Mouse (Mus musculus) adrenal gland, adult (tissue): ENCODE results near the gene Gstp2.
"Not testable (repeated sequence)": the region's sequence is repeated elsewhere in the genome, so short reads cannot be mapped to it uniquely, and the experiment has no call there.

Experiments
- DNase-seq, 2 experiments: peaks; one replicate each; pipeline ENCODE4 v3.0.0; 2022 to 2023; ENCODE audit warnings: low spot score in 1 of 2; ENCODE audit not compliant: inconsistent age in 2 of 2

The Gstp2 gene

DNA sequence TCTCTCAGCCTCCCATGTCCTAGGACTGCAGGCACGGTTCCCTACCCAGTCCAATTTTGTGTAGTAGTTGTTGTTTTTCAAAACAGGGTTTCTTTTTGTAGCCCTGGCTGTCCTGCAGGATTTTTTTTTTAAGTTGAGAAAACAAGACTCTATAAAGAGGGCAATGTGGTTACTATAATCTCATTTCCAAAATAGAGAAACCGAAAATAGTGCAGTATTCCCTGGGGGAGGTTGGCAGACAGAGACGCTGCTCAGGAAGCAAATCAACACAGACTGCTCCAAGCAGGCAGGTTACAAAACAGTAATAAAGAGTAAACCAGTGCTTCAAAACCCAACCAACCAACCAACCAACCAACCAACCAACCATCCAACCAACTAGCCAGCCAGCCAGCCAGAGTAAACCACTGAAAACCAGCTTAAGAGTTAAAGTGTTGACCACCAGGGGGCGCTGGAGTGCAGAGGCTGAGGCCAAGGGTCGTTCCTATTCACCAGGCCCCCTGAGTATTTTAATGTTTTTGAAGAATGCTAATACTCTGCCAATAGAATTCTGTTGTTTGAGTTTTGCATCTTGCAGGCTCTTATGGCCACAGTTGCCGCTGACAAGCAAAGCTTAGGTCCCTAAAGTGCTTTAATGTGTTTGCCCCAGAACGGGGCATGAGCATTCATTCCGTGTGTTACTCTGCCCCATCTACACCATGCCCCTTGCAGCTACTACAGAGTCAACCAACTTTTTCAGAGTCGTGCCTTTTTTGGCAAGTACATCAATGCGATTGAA, 6.1 kb upstream of the Gstp2 start:
- DNase-seq: peak; percentile 42 to 86

DNA sequence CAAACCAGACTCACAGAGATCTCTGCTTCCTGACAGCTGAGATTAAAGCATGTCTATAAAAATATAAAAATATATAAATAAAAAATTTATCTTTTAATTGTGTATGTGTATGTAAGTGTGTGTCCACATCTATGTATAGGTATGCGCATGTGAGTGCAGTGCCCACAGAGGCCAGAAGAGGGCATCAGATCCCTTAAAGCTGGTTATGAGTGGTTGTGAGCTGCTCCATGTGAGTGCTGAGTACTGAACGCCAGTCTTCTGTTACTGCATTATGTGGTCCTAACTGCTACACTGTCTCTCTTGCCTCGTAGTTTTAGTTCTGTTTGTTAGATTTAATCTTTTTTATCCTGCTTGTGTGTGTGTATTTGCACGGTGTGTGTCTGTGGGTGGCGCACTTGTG, 5.2 kb upstream of the Gstp2 start:
- DNase-seq: peak in 1 of 2 experiments; percentile 33

DNA sequence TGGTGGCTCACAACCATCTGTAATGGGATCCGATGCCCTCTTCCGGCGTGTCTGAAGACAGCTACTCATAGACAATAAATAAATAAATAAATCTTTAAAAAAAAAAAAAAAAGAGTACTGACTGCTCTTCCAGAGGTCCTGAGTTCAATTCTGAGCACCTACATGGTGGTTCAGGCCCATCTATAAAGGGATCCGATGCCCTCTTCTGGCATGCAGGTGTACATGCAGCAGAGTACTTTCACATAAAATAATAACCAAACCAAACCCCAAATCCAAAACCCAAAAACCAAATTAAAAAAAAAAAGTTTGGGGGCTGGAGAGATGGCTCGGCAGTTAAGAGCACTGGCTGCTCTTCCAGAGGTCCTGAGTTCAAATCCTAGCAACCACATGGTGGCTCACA, 3.2 kb upstream of the Gstp2 start:
- not testable (repeated sequence) for DNase-seq

DNA sequence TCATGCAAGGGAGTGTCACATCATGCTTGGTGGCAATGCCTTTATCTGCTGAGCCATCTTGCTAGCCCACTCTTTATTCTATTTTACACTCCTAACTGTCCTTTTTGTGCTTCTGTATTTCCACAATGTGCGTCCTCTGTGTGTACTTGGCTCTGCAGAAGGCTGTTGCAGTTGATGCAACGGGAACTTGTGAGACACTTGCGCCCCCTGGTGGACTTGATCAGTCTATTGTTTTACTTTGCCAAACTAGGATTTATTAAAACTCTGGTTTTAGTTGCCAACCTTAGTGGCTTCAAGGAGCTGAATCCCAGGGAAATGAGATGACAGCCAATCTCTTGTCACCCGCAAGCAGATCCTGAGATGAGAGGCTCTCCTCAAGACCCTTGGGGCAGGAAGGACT, 2.0 kb upstream of the Gstp2 start:
- DNase-seq: peak; percentile 79 to 95

DNA sequence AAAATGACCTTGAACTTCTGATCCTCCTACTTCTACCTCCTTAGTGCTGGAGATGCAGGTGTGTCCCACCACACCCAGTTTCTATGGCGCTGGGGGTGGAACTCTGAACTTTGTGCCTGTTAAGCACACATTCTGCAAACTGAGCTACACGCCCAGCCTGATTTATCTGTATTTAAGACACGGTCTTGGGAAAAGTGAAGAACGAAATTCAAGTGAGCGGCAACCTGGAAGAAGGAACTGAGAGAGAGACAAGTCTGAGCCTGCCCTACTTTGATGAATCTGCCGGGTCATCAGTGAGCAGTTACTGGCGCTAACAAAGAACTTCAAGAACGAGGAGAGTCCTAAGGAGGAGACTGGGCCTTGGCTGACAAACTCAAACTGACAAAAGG, 1.0 kb upstream of the Gstp2 start:
- DNase-seq: peak in 1 of 2 experiments; percentile 44

DNA sequence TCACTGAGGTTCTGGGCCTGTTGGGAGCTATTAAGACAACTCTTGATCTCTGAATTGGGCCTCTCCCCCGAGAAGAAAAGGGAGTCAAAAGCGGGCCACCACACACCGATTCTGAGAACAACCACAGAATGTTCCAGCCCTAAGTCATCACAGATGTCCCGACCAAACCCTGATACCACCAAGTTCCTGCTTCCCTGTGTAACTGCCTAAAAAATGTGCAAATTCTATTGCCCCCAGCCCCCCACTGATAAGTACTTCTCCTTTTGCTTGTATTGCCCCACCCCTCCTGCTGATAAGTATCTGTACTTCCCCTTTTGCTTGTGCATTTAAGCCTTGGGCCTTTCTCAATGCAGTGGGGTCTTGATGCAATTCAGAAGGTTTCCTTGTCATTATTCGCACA, 1.7 kb downstream of the Gstp2 start:
- not testable (repeated sequence) for DNase-seq

DNA sequence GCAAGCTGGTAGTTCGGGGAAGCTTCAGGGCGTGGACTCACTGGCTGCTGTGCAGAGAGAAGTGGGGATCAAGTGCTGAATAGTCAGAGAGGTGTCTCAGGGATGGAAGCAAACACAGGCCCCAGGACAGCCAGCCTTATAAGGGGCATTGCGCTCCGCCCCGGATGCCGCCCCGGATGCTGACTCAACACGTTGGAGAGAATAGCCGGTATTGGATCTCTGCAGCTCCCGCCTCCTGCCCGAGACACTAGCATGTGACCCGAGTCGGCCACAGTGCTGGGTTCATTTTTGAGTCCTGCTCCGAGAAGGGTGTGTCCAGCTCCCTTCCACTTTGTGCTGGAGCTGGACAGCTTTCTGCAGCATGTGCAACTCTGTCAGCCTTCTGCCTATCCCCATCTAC, 3.7 kb downstream of the Gstp2 start:
- DNase-seq: peak in 1 of 2 experiments; percentile 50

DNA sequence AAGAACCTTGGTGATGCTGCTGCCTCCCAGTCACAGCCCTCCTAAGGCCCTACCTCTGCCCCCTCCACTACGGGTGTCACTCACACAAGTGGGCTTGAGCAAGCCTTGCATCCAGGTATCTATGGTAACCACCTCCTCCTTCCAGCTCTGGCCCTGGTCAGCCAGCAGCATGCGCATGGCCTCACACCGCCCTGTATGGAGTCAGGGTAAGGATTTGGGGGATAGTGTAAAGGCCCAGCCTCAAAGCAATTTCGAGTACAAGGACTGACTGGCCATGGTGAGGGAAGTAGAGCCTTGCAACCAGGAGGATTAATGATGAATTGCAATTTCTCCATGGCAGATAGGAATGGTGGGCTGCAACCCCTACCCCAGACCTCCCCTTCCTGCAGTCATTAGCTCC, 4.3 kb downstream of the Gstp2 start:
- DNase-seq: not testable (repeated sequence)

DNA sequence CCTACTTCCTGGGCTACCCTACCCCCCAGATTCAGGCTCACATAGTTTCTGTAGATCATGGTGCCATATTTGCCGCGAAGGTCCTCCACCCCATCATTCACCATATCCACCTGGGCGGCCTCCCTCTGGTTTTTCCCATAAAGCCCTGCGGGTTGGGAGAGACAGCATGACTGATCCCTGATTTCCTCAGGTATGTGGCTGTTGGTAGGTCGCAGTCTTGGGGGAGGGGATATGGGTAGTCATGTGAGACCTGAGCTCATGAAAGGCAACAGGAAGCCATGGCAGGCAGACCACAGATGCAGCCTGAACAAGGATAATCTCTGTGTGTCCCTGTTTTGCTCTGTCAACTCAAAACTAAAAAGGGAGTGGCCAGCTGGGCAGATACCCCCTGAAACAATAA, 4.9 kb downstream of the Gstp2 start:
- not testable (repeated sequence) for DNase-seq

DNA sequence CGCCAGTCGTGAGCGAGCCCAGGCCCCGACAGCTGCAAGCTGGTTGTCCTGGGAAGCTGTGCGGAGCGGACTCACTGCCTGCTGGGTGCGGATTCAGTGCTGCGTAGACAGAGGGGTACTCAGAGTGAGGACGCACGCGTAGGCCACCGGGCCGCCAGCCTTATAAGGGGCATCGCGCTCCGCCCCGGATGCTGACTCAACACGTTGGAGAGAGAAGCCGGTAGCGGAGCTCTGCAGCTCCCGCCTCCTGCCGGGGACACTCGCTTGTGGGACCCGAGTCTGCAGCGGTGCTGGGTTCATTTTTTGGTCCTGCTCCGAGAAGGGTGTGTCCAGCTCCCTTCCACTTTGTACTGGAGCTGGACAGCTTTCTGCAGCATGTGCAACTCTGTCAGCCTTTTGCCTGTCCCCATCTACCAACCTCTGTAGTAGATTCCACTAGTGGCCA, 8.0 kb downstream of the Gstp2 start, which contains the start of gene Gstp1:
TSS of gene Gstp1 (minus strand) at position 198 of the 445 bp plus-strand sequence.
- DNase-seq: peak; percentile 91 to 96

DNA sequence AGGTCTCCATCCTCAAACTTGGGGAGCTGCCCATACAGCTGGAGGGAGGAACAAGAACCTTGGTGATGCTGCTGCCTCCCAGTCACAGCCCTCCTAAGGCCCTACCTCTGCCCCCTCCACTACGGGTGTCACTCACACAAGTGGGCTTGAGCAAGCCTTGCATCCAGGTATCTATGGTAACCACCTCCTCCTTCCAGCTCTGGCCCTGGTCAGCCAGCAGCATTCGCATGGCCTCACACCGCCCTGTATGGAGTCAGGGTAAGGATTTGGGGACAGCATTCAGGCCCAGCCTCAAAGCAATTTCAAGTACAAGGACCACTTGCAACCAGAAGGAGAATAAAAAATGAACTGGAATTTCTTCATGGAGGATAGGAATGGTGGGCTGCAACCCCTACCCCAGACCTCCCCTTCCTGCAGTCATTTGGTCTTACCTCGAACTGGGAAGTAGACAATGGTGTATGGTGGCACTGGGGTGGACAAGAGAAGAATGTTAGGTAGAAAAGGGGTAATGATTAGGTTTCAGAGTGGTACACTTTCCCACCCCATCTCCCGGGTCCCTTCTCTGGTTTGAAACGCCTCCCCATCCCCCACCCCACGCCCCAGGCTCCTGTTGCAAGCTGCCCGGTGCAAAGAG, 8.6 kb downstream of the Gstp2 start:
- not testable (repeated sequence) for DNase-seq

DNA sequence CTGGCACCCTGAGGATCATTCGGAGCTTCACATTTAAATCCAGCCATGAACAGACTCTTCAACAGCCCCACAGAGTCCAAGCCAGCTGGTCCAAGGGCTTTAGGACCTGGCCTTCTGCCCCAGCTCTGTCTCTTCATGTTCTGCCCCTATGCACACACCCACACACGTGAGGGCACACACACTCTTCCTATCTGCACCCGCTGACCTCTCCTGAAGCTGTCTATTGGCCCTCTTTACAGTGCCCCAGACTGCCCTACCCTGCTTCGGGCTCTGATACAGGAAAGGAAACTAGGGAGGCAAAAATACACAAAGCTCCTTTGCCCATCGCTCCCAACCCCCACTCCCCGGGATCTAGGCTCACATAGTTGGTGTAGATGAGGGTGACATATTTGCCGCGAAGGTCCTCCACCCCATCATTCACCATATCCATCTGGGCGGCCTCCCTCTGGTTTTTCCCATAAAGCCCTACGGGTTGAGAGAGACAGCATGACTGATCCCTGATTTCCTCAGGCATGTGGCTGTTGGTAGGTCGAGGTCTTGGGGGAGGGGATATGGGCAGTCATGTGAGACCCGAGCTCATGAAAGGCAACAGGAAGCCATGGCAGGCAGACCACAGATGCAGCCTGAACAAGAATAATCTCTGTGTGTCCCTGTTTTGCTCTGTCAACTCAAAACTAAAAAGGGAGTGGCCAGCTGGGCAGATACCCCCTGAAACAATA, 9.3 kb downstream of the Gstp2 start:
- DNase-seq: no peak

DNA sequence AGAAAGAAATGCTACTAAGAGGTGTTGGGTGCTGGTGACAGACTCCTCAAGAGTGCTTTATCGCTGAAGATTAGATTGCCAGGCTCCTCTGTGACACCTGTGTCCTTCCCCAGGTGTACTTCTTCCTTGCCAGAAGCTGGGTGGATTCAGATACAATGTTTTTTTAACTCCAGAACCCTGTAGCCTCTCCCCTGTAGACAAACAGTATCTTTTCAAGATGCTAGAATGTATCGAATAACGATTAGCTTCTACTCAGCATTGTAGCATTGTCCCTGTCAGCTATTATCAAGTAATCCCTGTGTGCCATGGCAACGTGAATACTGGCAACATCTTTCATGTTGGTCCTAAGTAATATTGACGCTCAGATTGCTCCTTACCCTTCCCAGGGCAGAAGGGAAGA, 12.1 kb downstream of the Gstp2 start:
- no peak for DNase-seq

DNA sequence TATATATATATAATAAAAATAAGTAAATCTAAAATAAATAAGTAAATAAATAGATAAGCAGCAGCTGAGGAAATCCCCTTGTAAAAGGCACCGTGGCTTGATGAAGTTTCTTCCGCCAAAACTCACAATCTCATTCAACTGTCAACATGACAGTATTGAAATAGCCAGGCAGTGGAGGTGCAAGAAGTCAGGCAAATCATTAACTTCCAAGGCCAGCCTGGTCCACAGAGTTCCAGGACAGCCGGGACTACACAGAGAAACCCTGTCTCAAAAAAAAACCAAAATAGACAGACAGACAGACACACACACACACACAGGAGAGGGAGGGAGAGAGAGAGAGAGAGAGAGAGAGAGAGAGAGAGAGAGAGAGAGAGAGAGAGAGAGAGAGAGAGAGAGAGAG, 12.5 kb downstream of the Gstp2 start:
- no peak for DNase-seq

DNA sequence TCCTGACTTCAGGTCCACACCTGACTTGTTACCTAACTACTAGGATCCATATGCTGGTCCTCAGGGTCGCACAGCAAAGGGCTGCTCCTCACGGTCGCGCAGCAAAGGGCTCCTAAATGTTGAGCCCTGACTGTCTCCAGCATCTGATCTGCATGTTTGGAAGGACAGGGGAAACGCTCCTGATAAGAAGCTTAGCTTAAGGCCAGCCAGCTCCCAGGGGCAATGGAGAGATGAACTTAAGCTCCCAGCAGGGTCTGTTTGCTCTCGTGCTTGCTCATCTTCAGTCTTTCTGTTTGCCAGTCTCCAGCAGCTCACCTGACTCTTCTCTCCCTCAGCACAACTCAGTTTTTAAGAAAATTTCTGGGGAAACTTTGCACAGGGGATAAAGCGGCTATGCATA, 13.2 kb downstream of the Gstp2 start:
- DNase-seq: no peak

DNA sequence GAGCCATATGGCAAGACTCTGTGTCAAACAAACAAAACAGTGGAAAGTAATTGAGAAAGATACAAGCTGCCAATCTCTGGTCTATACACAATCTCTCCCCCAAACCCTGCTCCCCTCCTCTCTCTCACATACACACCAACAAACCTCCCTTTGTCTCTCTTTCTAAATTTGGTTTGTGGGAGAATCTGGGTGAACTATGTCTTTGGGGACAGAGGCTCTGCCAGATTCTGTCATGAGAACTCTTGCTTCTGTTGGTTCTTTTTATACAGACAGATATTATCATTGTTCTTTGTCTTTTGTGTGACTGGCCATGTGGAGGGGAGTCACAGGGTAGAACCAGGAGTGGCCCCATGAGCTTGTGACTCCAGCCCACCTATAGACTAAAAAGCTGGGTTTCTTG, 18.2 kb downstream of the Gstp2 start:
- no peak for DNase-seq

DNA sequence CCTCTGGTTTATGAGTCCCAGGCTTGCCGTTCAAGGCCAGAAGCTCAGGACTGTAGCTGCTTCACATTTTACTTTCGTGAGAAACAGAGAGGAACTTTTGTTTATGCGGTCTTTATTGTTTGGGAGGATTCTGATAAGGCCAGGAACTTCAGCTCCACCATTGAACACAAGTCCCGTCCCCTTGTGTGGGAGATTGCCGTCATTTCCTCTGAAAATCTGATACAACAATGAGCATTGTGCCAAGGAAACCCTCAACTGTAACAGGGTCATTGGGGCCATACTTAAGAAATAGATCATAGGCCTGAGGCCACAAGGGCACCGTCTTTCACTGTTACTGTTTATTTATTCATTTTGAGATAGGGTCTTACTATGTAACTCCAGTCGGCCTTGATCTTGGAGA, 22.6 kb downstream of the Gstp2 start:
- DNase-seq: no peak

DNA sequence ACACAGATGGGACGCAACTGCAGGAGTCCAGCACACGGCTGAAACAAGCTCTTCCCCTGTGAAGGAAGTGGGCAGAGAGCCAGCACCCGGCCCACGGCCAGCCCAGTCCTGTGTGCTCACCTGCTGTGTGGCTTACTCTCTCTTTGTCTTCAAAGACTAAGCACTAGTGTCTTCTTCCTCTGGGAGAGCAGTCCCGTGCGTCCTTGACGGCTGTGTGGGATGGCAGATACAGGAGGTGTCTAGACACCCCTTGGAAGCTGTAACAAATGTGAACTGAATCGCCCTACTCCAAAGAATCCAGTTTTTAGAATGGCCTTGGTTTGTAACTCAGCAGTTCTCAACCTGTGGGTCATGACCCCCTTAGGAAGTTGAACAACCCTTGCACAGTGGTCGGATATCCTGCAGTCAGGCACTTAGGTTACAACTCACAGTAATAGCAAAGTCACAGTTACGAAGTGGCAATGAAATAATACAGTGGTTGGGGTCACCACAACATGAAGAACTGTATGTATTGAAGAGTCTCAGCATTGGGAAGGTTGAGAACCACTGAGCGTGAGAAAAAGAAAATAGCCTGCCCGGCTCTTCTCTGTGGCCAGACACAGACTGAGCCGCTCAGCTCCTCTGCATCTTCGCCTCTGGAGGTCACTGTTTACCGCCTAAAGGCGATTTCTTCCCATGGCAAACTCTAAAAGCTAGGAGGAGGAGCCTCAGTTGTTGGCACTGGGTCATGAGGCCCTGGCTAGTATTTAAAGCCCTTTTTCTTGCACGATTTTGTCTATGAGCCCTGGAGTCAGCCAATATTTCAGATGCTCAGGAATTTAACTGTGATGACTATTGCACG, 26.9 kb downstream of the Gstp2 start:
- DNase-seq: peak; percentile 86 to 95

DNA sequence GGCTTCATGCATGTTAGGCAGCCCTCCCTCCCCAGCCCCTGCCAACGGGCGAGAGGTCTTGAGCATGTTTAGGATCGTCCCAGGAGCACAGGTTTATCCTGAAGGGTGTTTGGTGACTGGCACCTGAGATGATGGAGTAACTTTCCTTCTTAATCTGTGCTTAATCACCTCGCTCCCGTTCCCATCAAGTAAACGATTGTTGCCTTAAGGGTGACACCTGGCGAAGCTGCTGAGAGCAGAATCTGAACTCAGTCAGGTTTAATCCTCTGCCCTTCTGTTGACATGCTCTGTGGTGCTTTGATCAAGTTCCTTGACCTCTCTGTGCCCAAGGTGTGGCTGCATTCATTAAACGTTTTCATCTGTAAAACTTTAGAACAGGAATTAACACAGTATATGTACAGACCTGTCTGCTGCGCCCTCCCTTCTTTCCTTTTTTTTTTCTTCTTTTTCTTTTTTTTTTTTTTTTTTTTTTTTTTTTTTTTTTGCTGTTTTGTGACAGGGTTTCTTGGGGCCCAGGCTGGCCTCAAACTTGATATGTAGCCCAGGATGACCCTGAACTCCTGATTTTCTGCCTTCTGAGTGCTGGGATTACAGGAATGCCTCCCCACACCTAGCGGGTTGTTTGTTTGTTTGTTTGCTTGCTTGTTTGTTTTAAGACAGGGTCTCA, 27.8 kb downstream of the Gstp2 start:
- DNase-seq: no peak

DNA sequence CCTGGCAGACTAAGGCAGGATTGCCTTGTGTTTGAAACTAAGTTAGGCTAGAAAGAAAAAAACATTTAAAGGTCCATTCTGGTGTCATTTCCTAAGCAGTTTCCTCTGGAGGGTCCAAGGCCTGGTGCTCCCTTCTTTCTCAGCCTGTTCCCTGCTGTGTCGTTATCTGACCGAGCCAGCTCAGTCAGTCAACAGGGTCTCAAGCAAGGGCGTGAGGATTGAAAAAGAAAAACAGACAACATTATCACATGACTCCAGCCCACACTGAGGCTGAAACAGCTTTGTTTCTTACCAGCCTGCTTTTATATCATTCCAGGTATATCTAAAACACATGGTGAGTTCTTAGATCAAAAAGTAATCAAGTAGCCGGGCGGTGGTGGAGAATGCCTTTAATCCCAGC, 30.2 kb downstream of the Gstp2 start:
- DNase-seq: no peak
